Comparison of ENCODE assay signal across 17 mouse cellular contexts in genomic region chr19:4255583-4256162, GRCm38 (mm10). TPM values are rescaled to one million over a fixed set of nuclear protein-coding genes. Genes with fewer than 3 reads are reported as not detected.
A peak's percentile ranks its signal among the peaks of the same experiment; 100 is the strongest.
DNase-seq lines count a peak whose midpoint lies in the region; ATAC-seq and TF ChIP-seq lines count a peak whose summit lies in the region.
"Had no signal": no experiment of that assay in that cellular context is flagged by ENCODE, and none has a peak within 500 bp of the region (broad histone marks: within the 10 kb centered on the region; RNA-seq: fewer than 3 reads in every experiment).

No protein-coding gene starts in this region.

- 86% methylated on average over 11 of the region's 11 CpGs for WGBS in kidney, adult 2 months
- WGBS in kidney, embryonic 16.5 days, result 75% methylated on average over 11 of the region's 11 CpGs
- 76% methylated on average over 11 of the region's 11 CpGs for WGBS in stomach, postnatal 0 days

- no peaks in the 10 kb centered on the region; the same call in 1 of the 2 replicates for H3K4me1 ChIP-seq in kidney, adult 2 months (ENCODE audit: control insufficient read depth, insufficient read depth, low read length)
- peaks cover 14% of the 10 kb centered on the region; the same call in 1 of the 2 replicates for H3K4me1 ChIP-seq in kidney, embryonic 16.5 days (ENCODE audit: insufficient read depth, low read length)
- H3K4me1 ChIP-seq in stomach, postnatal 0 days (replicated peaks; ENCODE audit: control insufficient read depth, insufficient read depth), result 0 out of 2 replicates have a peak, but pooled peaks cover 3% of the 10 kb centered on the region
- H3K4me1 ChIP-seq: embryonic facial prominence, embryonic 12.5 days; neural tube, embryonic 12.5 days had no signal

- H3K9me3 ChIP-seq in kidney, embryonic 16.5 days (ENCODE audit: low read length), result no peaks in the 10 kb centered on the region
- H3K9me3 ChIP-seq in stomach, postnatal 0 days (ENCODE audit: control insufficient read depth, low read length), result no peaks in the 10 kb centered on the region
- H3K9me3 ChIP-seq: embryonic facial prominence, embryonic 12.5 days; forebrain, embryonic 12.5 days; intestine, embryonic 15.5 days; liver, embryonic 15.5 days; neural tube, embryonic 12.5 days had no signal

- TF ChIP-seq POLR2A in kidney, adult 2 months (IDR thresholded peaks at IDR 0.05; ENCODE audit: low read depth, low read length), result no peak

- no peak overlapping the region for H3K9ac ChIP-seq in kidney, embryonic 16.5 days (replicated peaks; ENCODE audit: low read length)
- H3K9ac ChIP-seq in stomach, postnatal 0 days (ENCODE audit: low read length), result no peak overlapping the region
- H3K9ac ChIP-seq: embryonic facial prominence, embryonic 12.5 days; forebrain, embryonic 12.5 days; intestine, embryonic 15.5 days; liver, embryonic 15.5 days; neural tube, embryonic 12.5 days had no signal

- peak; percentile 25 for TF ChIP-seq CTCF in kidney, adult 2 months (conservative IDR thresholded peaks at IDR 0.05; ENCODE audit: insufficient read depth, insufficient read length, low read depth, low read length)
- TF ChIP-seq CTCF in stomach, postnatal 0 days (IDR thresholded peaks at IDR 0.05; ENCODE audit: low read depth), result peak; percentile 59

- no peak overlapping the region for H3K4me2 ChIP-seq in kidney, embryonic 16.5 days (replicated peaks; ENCODE audit: low read depth, low read length)
- H3K4me2 ChIP-seq in stomach, postnatal 0 days (replicated peaks; ENCODE audit: low read depth), result no peak overlapping the region
- H3K4me2 ChIP-seq: intestine, embryonic 15.5 days; liver, embryonic 15.5 days; neural tube, embryonic 12.5 days had no signal

- ATAC-seq in kidney, embryonic 16.5 days (ENCODE audit: low FRiP score, low TSS enrichment), result no peak
- no peak for ATAC-seq in stomach, postnatal 0 days (ENCODE audit: low FRiP score, low TSS enrichment)
- ATAC-seq: intestine, embryonic 15.5 days had no signal

- no peak overlapping the region for H3K27ac ChIP-seq in kidney, adult 2 months (ENCODE audit: insufficient read depth, low read depth, low read length)
- no peak overlapping the region for H3K27ac ChIP-seq in kidney, embryonic 16.5 days (ENCODE audit: low read length)
- H3K27ac ChIP-seq in stomach, postnatal 0 days (replicated peaks), result no peak overlapping the region
- H3K27ac ChIP-seq: embryonic facial prominence, embryonic 12.5 days; forebrain, embryonic 12.5 days; intestine, embryonic 15.5 days; liver, embryonic 15.5 days; neural tube, embryonic 12.5 days had no signal

- no peak overlapping the region for H3K4me3 ChIP-seq in kidney, adult 2 months (ENCODE audit: insufficient read depth, low read depth, low read length)
- H3K4me3 ChIP-seq in kidney, embryonic 16.5 days (ENCODE audit: low read length), result no peak overlapping the region
- H3K4me3 ChIP-seq in stomach, postnatal 0 days (ENCODE audit: low read depth, low read length), result no peak overlapping the region
- H3K4me3 ChIP-seq: embryonic facial prominence, embryonic 12.5 days; forebrain, embryonic 12.5 days; intestine, embryonic 15.5 days; liver, embryonic 15.5 days; neural tube, embryonic 12.5 days had no signal

- H3K36me3 ChIP-seq in kidney, adult 2 months (ENCODE audit: control insufficient read depth, insufficient read depth, low read length), result no peaks in the 10 kb centered on the region
- H3K36me3 ChIP-seq in kidney, embryonic 16.5 days (ENCODE audit: insufficient read depth, low read length), result no peaks in the 10 kb centered on the region
- no peaks in the 10 kb centered on the region for H3K36me3 ChIP-seq in stomach, postnatal 0 days (ENCODE audit: control insufficient read depth, insufficient read depth, low read length)
- H3K36me3 ChIP-seq: embryonic facial prominence, embryonic 12.5 days; forebrain, embryonic 12.5 days; intestine, embryonic 15.5 days; liver, embryonic 15.5 days; neural tube, embryonic 12.5 days had no signal

- H3K27me3 ChIP-seq in kidney, adult 2 months (replicated peaks; ENCODE audit: control insufficient read depth, insufficient read depth, low read length), result no peaks in the 10 kb centered on the region
- no peaks in the 10 kb centered on the region for H3K27me3 ChIP-seq in kidney, embryonic 16.5 days (ENCODE audit: insufficient read depth, low read length)
- no peaks in the 10 kb centered on the region for H3K27me3 ChIP-seq in stomach, postnatal 0 days (ENCODE audit: control insufficient read depth, insufficient read depth, low read length)
- H3K27me3 ChIP-seq: embryonic facial prominence, embryonic 12.5 days; forebrain, embryonic 12.5 days; intestine, embryonic 15.5 days; neural tube, embryonic 12.5 days had no signal

- no peak for TF ChIP-seq EP300 in stomach, postnatal 0 days (optimal IDR thresholded peaks at IDR 0.05)

- no peak for DNase-seq in kidney, adult 2 months
- DNase-seq in thymus, postnatal 14 days, result peak; percentile 24
- DNase-seq in thymus, postnatal 10 days (ENCODE audit: low spot score in 2 of 2), result no peak
- DNase-seq in NIH3T3 (ENCODE audit: low read depth), result peak; percentile 38
- DNase-seq in stomach, postnatal 0 days (ENCODE audit: low spot score), result no peak
- DNase-seq in adrenal gland, adult 2 months, result no peak
- DNase-seq in spleen, postnatal 10 days (ENCODE audit: low spot score in 2 of 2), result no peak
- DNase-seq: cerebellum, postnatal 10 days; heart, postnatal 10 days had no signal

RNA-seq across cellular contexts. Expression of gene Ssh3, which starts 13.3 kb away (rescaled TPM):
- polyA plus RNA-seq in kidney, adult 2 months (2012; rRNA removed), result 39.0 and 61.4 TPM in 2 replicates
- polyA plus RNA-seq in kidney, embryonic 16.5 days (2015; fragmentation: Nextera tagmentation; extraction: Ambion mirVana), result 22.9 and 24.3 TPM in 2 replicates
- polyA plus RNA-seq in stomach, postnatal 0 days (2015; fragmentation: Nextera tagmentation; extraction: Ambion mirVana), result 36.9 and 41.0 TPM in 2 replicates
- 10 to 100 TPM; 30.9 to 34.4 TPM for total RNA-seq in adrenal gland, adult 2 months (2021)
- 67.4 and 86.6 TPM in 2 replicates for polyA plus RNA-seq in adrenal gland, adult 2 months (2012; rRNA removed)

RNA-seq across cellular contexts. Expression of gene Pold4, which starts 24.0 kb away (rescaled TPM):
- polyA plus RNA-seq in kidney, adult 2 months (2012; rRNA removed), result 96.1 and 99.8 TPM in 2 replicates
- polyA plus RNA-seq in kidney, embryonic 16.5 days (2015; fragmentation: Nextera tagmentation; extraction: Ambion mirVana), result 34.2 and 36.3 TPM in 2 replicates
- 42.8 and 45.0 TPM in 2 replicates for polyA plus RNA-seq in stomach, postnatal 0 days (2015; fragmentation: Nextera tagmentation; extraction: Ambion mirVana)
- total RNA-seq in adrenal gland, adult 2 months (2021), result 10 to 100 TPM; 41.9 to 52.3 TPM
- 112 and 146 TPM in 2 replicates for polyA plus RNA-seq in adrenal gland, adult 2 months (2012; rRNA removed)

RNA-seq across cellular contexts. Expression of gene Ankrd13d, which starts 27.3 kb away (rescaled TPM):
- polyA plus RNA-seq in kidney, adult 2 months (2012; rRNA removed), result 4.2 and 5.1 TPM in 2 replicates
- polyA plus RNA-seq in kidney, embryonic 16.5 days (2015; fragmentation: Nextera tagmentation; extraction: Ambion mirVana), result 7.4 and 9.0 TPM in 2 replicates
- 5.0 and 5.2 TPM in 2 replicates for polyA plus RNA-seq in stomach, postnatal 0 days (2015; fragmentation: Nextera tagmentation; extraction: Ambion mirVana)
- 1 to 10 TPM; 2.5 to 5.7 TPM for total RNA-seq in adrenal gland, adult 2 months (2021)
- 5.4 and 8.3 TPM in 2 replicates for polyA plus RNA-seq in adrenal gland, adult 2 months (2012; rRNA removed)

RNA-seq across cellular contexts. Expression of gene AC109138.7, which starts 41.5 kb away (rescaled TPM):
- polyA plus RNA-seq in kidney, adult 2 months (2012; rRNA removed), result 3.4 TPM in 1 of 2 replicates, not detected in the other
- not detected in 2 replicates for polyA plus RNA-seq in kidney, embryonic 16.5 days (2015; fragmentation: Nextera tagmentation; extraction: Ambion mirVana)
- not detected in 2 replicates for polyA plus RNA-seq in stomach, postnatal 0 days (2015; fragmentation: Nextera tagmentation; extraction: Ambion mirVana)
- total RNA-seq in adrenal gland, adult 2 months (2021), result not detected
- not detected in 2 replicates for polyA plus RNA-seq in adrenal gland, adult 2 months (2012; rRNA removed)
- total RNA-seq: gastrocnemius, adult 8-10 months; heart, postnatal 10 days; left cerebral cortex, postnatal 14 days had no signal
- polyA plus RNA-seq: embryonic facial prominence, embryonic 12.5 days; forebrain, embryonic 12.5 days; intestine, embryonic 15.5 days; liver, embryonic 15.5 days; neural tube, embryonic 12.5 days had no signal

RNA-seq across cellular contexts. Expression of gene Clcf1, which starts 41.6 kb away (rescaled TPM):
- polyA plus RNA-seq in kidney, adult 2 months (2012; rRNA removed), result 13.6 TPM in 2 replicates
- polyA plus RNA-seq in kidney, embryonic 16.5 days (2015; fragmentation: Nextera tagmentation; extraction: Ambion mirVana), result 6.8 and 7.5 TPM in 2 replicates
- polyA plus RNA-seq in stomach, postnatal 0 days (2015; fragmentation: Nextera tagmentation; extraction: Ambion mirVana), result 3.2 and 3.6 TPM in 2 replicates
- total RNA-seq in adrenal gland, adult 2 months (2021), result 1 to 10 TPM; 5.5 to 9.0 TPM
- polyA plus RNA-seq in adrenal gland, adult 2 months (2012; rRNA removed), result 16.3 and 19.3 TPM in 2 replicates

Comparison
In these comparisons a context has a peak if more than half of its experiments do, and no peak if none do; other contexts are left out.
1. DNase-seq: peak in thymus, postnatal 14 days (single experiment) and NIH3T3 (single experiment); none in kidney, adult 2 months (single experiment), thymus, postnatal 10 days (0 of 2), stomach, postnatal 0 days (single experiment), adrenal gland, adult 2 months (single experiment) and spleen, postnatal 10 days (0 of 2).